Mouse (Mus musculus): ENCODE measurements around the gene Gcg. TPM values are rescaled to one million over a fixed set of nuclear protein-coding genes. Genes with fewer than 3 reads are reported as not detected.

The Gcg gene
- polyA plus RNA-seq, 1 experiment from 2014 or later, result not detected

DNA sequence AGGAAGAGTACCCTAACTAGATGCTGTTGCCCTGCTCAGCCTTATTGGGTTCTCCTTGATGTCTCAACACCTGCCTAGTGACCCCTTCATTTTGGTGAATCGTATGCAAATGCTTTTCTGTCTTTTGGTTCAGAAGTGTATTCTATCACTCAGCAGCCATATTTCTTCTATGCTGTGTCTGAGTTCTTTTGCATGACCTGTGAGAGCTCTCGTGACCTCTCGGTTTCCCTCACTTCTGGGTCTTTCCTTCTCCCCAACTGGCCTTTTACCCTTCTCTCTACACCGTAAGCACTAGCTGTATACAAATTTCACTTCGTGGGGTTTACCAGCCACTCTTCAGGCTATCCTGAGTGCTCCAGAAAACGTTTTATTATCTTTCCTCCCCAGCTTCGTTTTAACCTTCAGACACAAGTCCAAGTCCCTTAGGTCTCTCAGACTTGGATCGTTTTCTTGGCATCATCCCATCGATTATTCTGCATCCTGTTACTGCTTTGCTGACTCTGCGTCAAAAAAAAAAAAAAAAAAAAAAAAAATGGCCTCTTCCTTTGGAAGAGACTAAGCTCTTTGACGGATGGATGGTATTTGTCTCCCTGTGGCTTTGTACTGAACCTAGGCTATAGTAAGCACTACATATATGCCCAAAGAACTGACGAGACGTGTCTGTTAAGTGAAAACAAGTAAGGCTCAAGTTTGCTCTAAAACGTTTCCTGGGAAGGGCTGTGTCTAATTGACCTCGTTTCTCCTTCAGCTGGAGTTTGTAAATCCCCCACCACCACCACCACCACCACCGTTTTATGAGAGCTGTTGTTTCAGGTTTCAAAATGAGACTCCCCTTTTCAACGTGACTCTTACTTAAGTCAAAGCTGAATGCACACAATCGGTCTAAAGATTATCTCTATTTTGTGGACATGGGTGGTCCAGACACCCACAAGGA lies 23.9 kb downstream of the Gcg start:
- Histone ChIP-seq H3K4me3 (replicated peaks) (no peak overlapping the region), H3K9ac (no peak overlapping the region), H3K36me3 (no peaks in the 10 kb centered on the region), H3K4me1 (replicated peaks) (no peaks in the 10 kb centered on the region), H3K4me2 (no peak overlapping the region), H3K9me3 (replicated peaks) (no peaks in the 10 kb centered on the region), H3K27me3 (no peaks in the 10 kb centered on the region), H3K27ac (no peak overlapping the region)
- DNase-seq, result no peak
- no peak for ATAC-seq (ENCODE audit: low read depth)
- 53% methylated on average over 18 of the region's 18 CpGs for WGBS (ENCODE audit: insufficient replicate concordance)

DNA sequence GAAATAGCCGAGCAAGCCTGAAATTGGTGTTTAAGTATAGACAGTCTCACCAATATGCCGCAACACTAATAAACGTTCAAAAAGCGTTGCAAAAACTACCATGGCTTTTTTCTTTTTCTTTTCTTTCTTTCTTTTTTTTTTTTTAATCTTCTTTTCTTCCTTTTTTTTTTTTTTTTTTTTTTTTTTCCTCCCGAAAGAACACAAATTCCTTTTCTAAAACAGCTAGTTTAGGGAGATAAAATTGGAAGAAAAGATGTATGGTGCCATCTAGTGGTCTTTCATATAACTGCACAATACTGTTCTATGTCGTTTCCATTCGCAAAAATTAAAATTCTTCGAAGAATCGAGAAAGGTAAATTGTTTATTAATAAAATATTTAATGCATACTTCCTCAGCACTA lies 25.4 kb downstream of the Gcg start:
- 34% methylated on average over 9 of the region's 9 CpGs for WGBS (ENCODE audit: insufficient replicate concordance)
- no peaks in the 10 kb centered on the region for H3K36me3 ChIP-seq
- H3K4me1 ChIP-seq (replicated peaks), result no peaks in the 10 kb centered on the region
- no peak overlapping the region for H3K9ac ChIP-seq
- H3K4me2 ChIP-seq, result no peak overlapping the region
- no peaks in the 10 kb centered on the region for H3K27me3 ChIP-seq
- H3K9me3 ChIP-seq (replicated peaks), result no peaks in the 10 kb centered on the region
- no peak overlapping the region for H3K27ac ChIP-seq
- DNase-seq, result no peak
- no peak overlapping the region for H3K4me3 ChIP-seq (replicated peaks)
- ATAC-seq (ENCODE audit: low read depth), result no peak

- H3K4me2 ChIP-seq, result no peak overlapping the region
- H3K36me3 ChIP-seq, result no peaks in the 10 kb centered on the region
- DNase-seq, result no peak
- H3K9ac ChIP-seq, result no peak overlapping the region
- no peaks in the 10 kb centered on the region for H3K9me3 ChIP-seq (replicated peaks)
- ATAC-seq (ENCODE audit: low read depth), result no peak
- no peaks in the 10 kb centered on the region for H3K27me3 ChIP-seq
- 76% methylated on average over 11 of the region's 11 CpGs for WGBS (ENCODE audit: insufficient replicate concordance)
- H3K27ac ChIP-seq, result no peak overlapping the region
- H3K4me3 ChIP-seq (replicated peaks), result no peak overlapping the region
- H3K4me1 ChIP-seq (replicated peaks), result no peaks in the 10 kb centered on the region
Measured at GRCm38 (mm10) chr2:62454991-62455390, 28.5 kb downstream of the Gcg start.

GRCm38 (mm10) chr2:62454033-62454432 lies 29.4 kb downstream of the Gcg start:
- H3K27ac ChIP-seq, result no peak overlapping the region
- H3K27me3 ChIP-seq, result no peaks in the 10 kb centered on the region
- H3K9ac ChIP-seq, result no peak overlapping the region
- no peaks in the 10 kb centered on the region for H3K4me1 ChIP-seq (replicated peaks)
- 65% methylated on average over 6 of the region's 6 CpGs for WGBS (ENCODE audit: insufficient replicate concordance)
- no peaks in the 10 kb centered on the region for H3K9me3 ChIP-seq (replicated peaks)
- H3K4me2 ChIP-seq, result no peak overlapping the region
- ATAC-seq (ENCODE audit: low read depth) (no peak), DNase-seq (no peak)
- H3K36me3 ChIP-seq, result no peaks in the 10 kb centered on the region
- H3K4me3 ChIP-seq (replicated peaks), result no peak overlapping the region

DNA sequence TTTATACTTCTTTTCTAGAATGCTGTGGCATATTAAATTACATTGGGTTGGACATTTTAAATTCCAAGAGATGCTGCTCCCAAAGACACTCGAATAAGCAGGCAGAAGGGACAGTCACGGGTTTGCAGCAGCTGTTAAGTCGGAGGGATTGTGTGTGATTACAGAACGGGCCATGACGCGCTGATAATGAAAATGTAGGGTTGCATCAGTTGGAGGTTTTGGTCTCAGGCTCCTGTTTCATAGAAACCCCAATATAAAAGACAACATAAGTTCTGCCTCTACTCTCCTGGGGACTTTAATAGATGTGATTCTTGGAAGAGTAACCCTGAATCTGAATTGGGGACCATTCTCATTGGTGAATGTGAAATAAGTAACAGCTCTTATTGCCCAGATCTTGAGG lies 33.1 kb downstream of the Gcg start:
- H3K4me2 ChIP-seq, result no peak overlapping the region
- no peaks in the 10 kb centered on the region for H3K9me3 ChIP-seq (replicated peaks)
- no peaks in the 10 kb centered on the region for H3K27me3 ChIP-seq
- ATAC-seq (ENCODE audit: low read depth) (no peak), DNase-seq (no peak)
- H3K9ac ChIP-seq, result no peak overlapping the region
- no peak overlapping the region for H3K4me3 ChIP-seq (replicated peaks)
- no peaks in the 10 kb centered on the region for H3K4me1 ChIP-seq (replicated peaks)
- H3K27ac ChIP-seq, result no peak overlapping the region
- WGBS (ENCODE audit: insufficient replicate concordance), result 64% methylated on average over 6 of the region's 6 CpGs
- no peaks in the 10 kb centered on the region for H3K36me3 ChIP-seq

DNA sequence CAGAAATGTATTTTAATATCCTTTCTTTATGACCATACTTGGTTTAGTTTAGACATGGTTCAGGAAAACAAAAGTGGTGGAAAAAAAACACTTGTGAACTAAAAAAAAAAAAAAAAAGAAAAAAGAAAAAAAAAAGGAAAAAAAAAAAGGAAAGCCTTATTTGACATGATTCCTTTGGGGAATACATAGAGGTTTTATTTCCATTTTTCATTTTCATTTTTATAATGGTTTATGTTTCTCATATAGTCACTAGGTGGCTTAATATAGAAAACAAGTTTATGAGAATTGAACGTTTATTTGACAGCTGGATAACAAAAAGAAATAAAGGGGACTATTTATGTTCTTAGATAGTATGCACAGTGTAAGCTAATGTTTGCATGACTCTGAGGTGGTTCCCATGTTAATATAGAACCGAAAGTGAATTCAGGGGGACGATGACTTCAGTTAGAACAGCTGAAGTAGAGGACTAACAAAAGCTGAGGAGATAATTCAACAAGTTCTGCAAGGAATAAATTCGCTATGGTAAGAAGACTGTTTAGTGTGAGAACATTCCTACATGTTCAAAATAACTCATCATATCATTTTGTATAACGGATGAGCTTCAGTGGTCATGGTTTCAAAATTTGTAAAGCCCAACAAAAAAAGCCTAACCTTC lies 33.6 kb downstream of the Gcg start:
- Histone ChIP-seq H3K4me3 (replicated peaks) (no peak overlapping the region), H3K36me3 (no peaks in the 10 kb centered on the region), H3K4me1 (replicated peaks) (no peaks in the 10 kb centered on the region), H3K9me3 (replicated peaks) (no peaks in the 10 kb centered on the region), H3K27me3 (no peaks in the 10 kb centered on the region), H3K9ac (no peak overlapping the region), H3K27ac (no peak overlapping the region), H3K4me2 (no peak overlapping the region)
- no peak for DNase-seq
- WGBS (ENCODE audit: insufficient replicate concordance), result 64% methylated on average over 5 of the region's 5 CpGs
- no peak for ATAC-seq (ENCODE audit: low read depth)

DNA sequence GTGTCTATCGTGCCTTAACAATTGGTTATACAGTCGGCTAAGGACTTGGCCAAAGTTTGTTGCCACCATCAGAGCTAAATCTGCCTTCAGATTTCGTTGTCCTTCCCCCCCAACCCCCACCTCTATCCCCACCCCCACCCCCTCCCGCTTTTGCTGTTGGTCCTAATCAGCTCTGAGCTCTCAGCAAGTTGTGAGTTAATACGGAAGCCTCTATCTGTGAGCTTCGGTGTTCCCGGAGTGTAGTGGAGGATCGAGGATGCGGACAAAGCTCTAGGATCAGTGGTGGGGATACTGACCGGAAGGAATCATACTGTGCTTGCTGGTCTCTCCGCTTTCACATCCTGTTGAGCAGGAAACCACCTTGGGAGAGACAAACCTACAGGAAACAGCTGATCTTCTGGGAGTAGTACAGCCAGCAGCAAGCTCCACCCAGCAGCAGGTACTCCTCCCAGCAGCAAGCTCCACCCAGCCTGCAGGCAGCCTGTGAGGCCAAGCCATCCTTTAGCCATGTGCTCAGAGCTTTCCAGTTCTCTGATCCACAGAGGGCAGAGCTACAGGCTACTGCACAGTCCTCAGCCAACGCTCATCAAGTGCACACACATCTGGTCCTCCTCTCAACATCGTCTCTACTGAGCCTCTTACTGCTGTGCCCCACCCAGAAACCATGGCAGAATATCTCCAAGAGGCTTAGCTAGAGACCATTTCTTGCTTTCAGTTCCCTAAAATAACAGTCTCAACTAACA lies 42.5 kb downstream of the Gcg start:
- Histone ChIP-seq H3K27me3 (no peaks in the 10 kb centered on the region), H3K27ac (peak overlapping the region; percentile 27; the same call in 1 of the 2 replicates), H3K4me1 (replicated peaks) (peaks cover 11% of the 10 kb centered on the region), H3K4me2 (peak overlapping the region; percentile 65), H3K4me3 (replicated peaks) (peak overlapping the region; percentile 61), H3K36me3 (no peaks in the 10 kb centered on the region), H3K9me3 (replicated peaks) (no peaks in the 10 kb centered on the region), H3K9ac (peak overlapping the region; percentile 43)
- DNase-seq (peak; percentile 54), ATAC-seq (ENCODE audit: low read depth) (peak; percentile 99)
- WGBS (ENCODE audit: insufficient replicate concordance), result 10% methylated on average over 13 of the region's 13 CpGs

DNA sequence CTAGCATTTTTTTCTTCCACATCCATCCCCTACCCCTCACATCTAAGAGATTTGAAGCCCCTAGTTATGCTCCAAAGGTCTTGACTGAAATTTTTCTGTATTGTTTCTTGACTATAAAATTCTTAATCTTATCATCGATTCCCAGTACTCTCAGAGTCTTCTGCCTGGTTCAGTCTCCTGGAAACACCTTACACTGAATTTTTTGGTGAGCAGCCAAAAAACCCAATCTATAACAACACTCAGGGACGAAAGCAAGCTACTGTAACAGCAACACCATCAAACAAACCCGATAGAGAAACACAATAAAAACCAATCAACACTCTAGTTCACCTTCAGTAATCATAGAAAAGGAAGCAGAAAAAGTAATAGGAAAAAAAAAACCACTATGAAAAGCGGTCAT lies 43.4 kb downstream of the Gcg start:
- 62% methylated on average over 4 of the region's 4 CpGs for WGBS (ENCODE audit: insufficient replicate concordance)
- ATAC-seq (ENCODE audit: low read depth) (no peak), DNase-seq (no peak)
- no peaks in the 10 kb centered on the region for H3K9me3 ChIP-seq (replicated peaks)
- H3K4me2 ChIP-seq, result no peak overlapping the region
- no peaks in the 10 kb centered on the region for H3K27me3 ChIP-seq
- no peak overlapping the region for H3K27ac ChIP-seq
- no peaks in the 10 kb centered on the region for H3K36me3 ChIP-seq
- H3K4me1 ChIP-seq (replicated peaks), result peaks cover 11% of the 10 kb centered on the region
- H3K9ac ChIP-seq, result no peak overlapping the region
- no peak overlapping the region for H3K4me3 ChIP-seq (replicated peaks)

GRCm38 (mm10) chr2:62431245-62431795 lies 52.1 kb downstream of the Gcg start:
- Histone ChIP-seq H3K36me3 (no peaks in the 10 kb centered on the region), H3K4me2 (no peak overlapping the region), H3K4me1 (replicated peaks) (no peaks in the 10 kb centered on the region), H3K27me3 (no peaks in the 10 kb centered on the region), H3K4me3 (replicated peaks) (no peak overlapping the region), H3K27ac (no peak overlapping the region), H3K9me3 (replicated peaks) (no peaks in the 10 kb centered on the region), H3K9ac (no peak overlapping the region)
- no peak for DNase-seq
- ATAC-seq (ENCODE audit: low read depth), result no peak
- 71% methylated on average over 8 of the region's 8 CpGs for WGBS (ENCODE audit: insufficient replicate concordance)

GRCm38 (mm10) chr2:62425941-62426340 lies 57.5 kb downstream of the Gcg start:
- no peak overlapping the region for H3K9ac ChIP-seq
- no peaks in the 10 kb centered on the region for H3K27me3 ChIP-seq
- no peak overlapping the region for H3K4me2 ChIP-seq
- no peak overlapping the region for H3K27ac ChIP-seq
- H3K4me1 ChIP-seq (replicated peaks), result no peaks in the 10 kb centered on the region
- 75% methylated on average over 3 of the region's 3 CpGs for WGBS (ENCODE audit: insufficient replicate concordance)
- no peaks in the 10 kb centered on the region for H3K9me3 ChIP-seq (replicated peaks)
- ATAC-seq (ENCODE audit: low read depth) (no peak), DNase-seq (no peak)
- no peaks in the 10 kb centered on the region for H3K36me3 ChIP-seq
- no peak overlapping the region for H3K4me3 ChIP-seq (replicated peaks)

Data from liver, embryonic 13.5 days (tissue).